Mouse (Mus musculus) midbrain, embryonic 14.5 days (tissue): ENCODE measurements around the gene Sub1. TPM values are rescaled to one million over a fixed set of nuclear protein-coding genes. Genes with fewer than 3 reads are reported as not detected.

Source experiments
- ATAC-seq: fragments of 200-750 bp; cut with Nextera tagmentation; 2 replicates; pipeline ENCODE4 v1.8.0; 2017; ENCODE audit warnings: moderate number of reproducible peaks, moderate library complexity; ENCODE audit not compliant: low FRiP score, low TSS enrichment
- DNase-seq: peaks from one replicate; pipeline ENCODE4 v3.0.0-alpha.2; 2015
- H3K27ac ChIP-seq: fragments of 300-500 bp; sonication (generic); replicated peaks from 2 replicates; pipeline ENCODE4 v1.5.1; 2014; ENCODE audit warnings: mild to moderate bottlenecking, low read depth, low read length, moderate library complexity
- H3K27me3 ChIP-seq: fragments of 300-500 bp; sonication (generic); 2 replicates; pipeline ENCODE4 v1.6.1; 2014; ENCODE audit warnings: low read length, control low read depth, mixed read lengths; ENCODE audit not compliant: control insufficient read depth, insufficient read depth
- H3K36me3 ChIP-seq: fragments of 300-500 bp; sonication (generic); 2 replicates; pipeline ENCODE4 v1.6.1; 2014; ENCODE audit warnings: low read length, control low read depth; ENCODE audit not compliant: control insufficient read depth, insufficient read depth
- H3K4me1 ChIP-seq: fragments of 300-500 bp; sonication (generic); 2 replicates; pipeline ENCODE4 v1.6.1; 2014; ENCODE audit warnings: mild to moderate bottlenecking, antibody characterized with exemption, low read length, control low read depth; ENCODE audit not compliant: control insufficient read depth, insufficient read depth
- H3K4me2 ChIP-seq: fragments of 300-500 bp; sonication (generic); 2 replicates; pipeline ENCODE4 v1.6.1; 2014; ENCODE audit warnings: mild to moderate bottlenecking, low read length, moderate library complexity
- H3K4me3 ChIP-seq: fragments of 300-500 bp; sonication (generic); replicated peaks from 2 replicates; pipeline ENCODE4 v1.5.1; 2014; ENCODE audit warnings: low read depth, low read length
- H3K9ac ChIP-seq: fragments of 300-500 bp; sonication (generic); replicated peaks from 2 replicates; pipeline ENCODE4 v1.6.1; 2014; ENCODE audit warnings: mild to moderate bottlenecking, low read length, moderate library complexity
- H3K9me3 ChIP-seq: fragments of 300-500 bp; sonication (generic); 2 replicates; pipeline ENCODE4 v1.6.1; 2016; ENCODE audit warnings: low read length, control low read depth, mixed read lengths; ENCODE audit not compliant: control insufficient read depth
- WGBS: fragments of 180-500 bp; shearing (Covaris S2); extraction: QIAGEN DNeasy Blood & Tissue Kit; methylation state at CpG from one replicate; pipeline ENCODE4 v1.1.7; 2014; 5-methylcytosine and 5-hydroxymethylcytosine counted together
- polyA plus RNA-seq: library from polyadenylated mRNA; unstranded; fragments of >200 nt; fragmentation: Nextera tagmentation; extraction: Ambion mirVana; gene quantifications from 2 replicates; pipeline ENCODE4 v1.2.1, GENCODE M21; 2014

Sub1 gene
- polyA plus RNA-seq, result 527 and 572 TPM in 2 replicates

GRCm38 (mm10) chr15:11996883-11997282 lies at the start of gene Sub1:
TSS of gene Sub1 (minus strand) at chr15:11996983.
- DNase-seq (no peak), ATAC-seq (no peak)
- 92% methylated on average over 7 of the region's 7 CpGs for WGBS
- Histone ChIP-seq H3K4me1 (peaks cover 20% of the 10 kb centered on the region), H3K4me3 (peak within 1 kb of the TSS; percentile 99), H3K9ac (peak within 1 kb of the TSS; percentile 88), H3K36me3 (peaks cover 15% of the 10 kb centered on the region), H3K4me2 (peak within 1 kb of the TSS; percentile 49), H3K9me3 (no peaks in the 10 kb centered on the region), H3K27me3 (no peaks in the 10 kb centered on the region), H3K27ac (peak within 1 kb of the TSS; percentile 87)

- no peak overlapping the region for H3K4me2 ChIP-seq
- H3K27me3 ChIP-seq, result no peaks in the 10 kb centered on the region
- H3K4me3 ChIP-seq, result no peak overlapping the region
- peak; percentile 34 for DNase-seq
- H3K36me3 ChIP-seq, result no peaks in the 10 kb centered on the region
- ATAC-seq, result peak; percentile 9; the same call in 1 of the 2 replicates
- 58% methylated on average over 5 of the region's 5 CpGs for WGBS
- no peak overlapping the region for H3K9ac ChIP-seq
- H3K9me3 ChIP-seq, result no peaks in the 10 kb centered on the region
- H3K4me1 ChIP-seq, result peaks cover 18% of the 10 kb centered on the region
- 0 out of 2 replicates have a peak overlapping the region, but pooled peaks have one; percentile 70 for H3K27ac ChIP-seq
These were observed 43.6 kb upstream of the Sub1 start for GRCm38 (mm10) chr15:12040407-12040710.

GRCm38 (mm10) chr15:12039671-12040406 lies 43.1 kb upstream of the Sub1 start:
- Histone ChIP-seq H3K4me2 (peak overlapping the region; percentile 32), H3K36me3 (no peaks in the 10 kb centered on the region), H3K4me3 (no peak overlapping the region), H3K27ac (peak overlapping the region; percentile 70), H3K27me3 (no peaks in the 10 kb centered on the region), H3K9me3 (no peaks in the 10 kb centered on the region), H3K4me1 (peaks cover 18% of the 10 kb centered on the region), H3K9ac (no peak overlapping the region)
- DNase-seq, result peak; percentile 70
- ATAC-seq, result peak; percentile 65
- 46% methylated on average over 15 of the region's 15 CpGs for WGBS

- WGBS, result 49% methylated on average over 10 of the region's 10 CpGs
- peak overlapping the region; percentile 70 for H3K27ac ChIP-seq
- no peaks in the 10 kb centered on the region for H3K9me3 ChIP-seq
- H3K4me2 ChIP-seq, result peak overlapping the region; percentile 32
- ATAC-seq (peak; percentile 54), DNase-seq (peak; percentile 68)
- no peaks in the 10 kb centered on the region for H3K36me3 ChIP-seq
- H3K4me1 ChIP-seq, result peaks cover 18% of the 10 kb centered on the region
- H3K4me3 ChIP-seq, result no peak overlapping the region
- H3K9ac ChIP-seq, result no peak overlapping the region
- H3K27me3 ChIP-seq, result no peaks in the 10 kb centered on the region
These were observed 42.5 kb upstream of the Sub1 start for GRCm38 (mm10) chr15:12039256-12039655.

- H3K9me3 ChIP-seq, result no peaks in the 10 kb centered on the region
- no peaks in the 10 kb centered on the region for H3K27me3 ChIP-seq
- ATAC-seq (no peak), DNase-seq (no peak)
- no peaks in the 10 kb centered on the region for H3K36me3 ChIP-seq
- H3K4me2 ChIP-seq, result no peak overlapping the region
- no peak overlapping the region for H3K27ac ChIP-seq
- no peak overlapping the region for H3K4me3 ChIP-seq
- peaks cover 18% of the 10 kb centered on the region for H3K4me1 ChIP-seq
- WGBS, result 79% methylated on average over 10 of the region's 10 CpGs
- H3K9ac ChIP-seq, result no peak overlapping the region
These were observed 41.3 kb upstream of the Sub1 start for GRCm38 (mm10) chr15:12037866-12038625.

- WGBS, result 63% methylated on average over 7 of the region's 7 CpGs
- no peak overlapping the region for H3K4me3 ChIP-seq
- H3K9me3 ChIP-seq, result no peaks in the 10 kb centered on the region
- H3K4me1 ChIP-seq, result peaks cover 18% of the 10 kb centered on the region
- DNase-seq, result no peak
- no peaks in the 10 kb centered on the region for H3K27me3 ChIP-seq
- H3K4me2 ChIP-seq, result no peak overlapping the region
- H3K27ac ChIP-seq, result no peak overlapping the region
- no peak for ATAC-seq
- no peak overlapping the region for H3K9ac ChIP-seq
- H3K36me3 ChIP-seq, result no peaks in the 10 kb centered on the region
These were observed 40.4 kb upstream of the Sub1 start for GRCm38 (mm10) chr15:12037217-12037616.

GRCm38 (mm10) chr15:12036675-12037074 lies 39.9 kb upstream of the Sub1 start:
- Histone ChIP-seq H3K4me1 (peaks cover 18% of the 10 kb centered on the region), H3K36me3 (no peaks in the 10 kb centered on the region), H3K4me3 (no peak overlapping the region), H3K4me2 (no peak overlapping the region), H3K9me3 (no peaks in the 10 kb centered on the region), H3K27me3 (no peaks in the 10 kb centered on the region), H3K9ac (no peak overlapping the region), H3K27ac (no peak overlapping the region)
- WGBS, result 81% methylated on average over 5 of the region's 5 CpGs
- DNase-seq, result no peak
- ATAC-seq, result no peak

- Histone ChIP-seq H3K9ac (no peak overlapping the region), H3K36me3 (no peaks in the 10 kb centered on the region), H3K27me3 (no peaks in the 10 kb centered on the region), H3K27ac (no peak overlapping the region), H3K9me3 (no peaks in the 10 kb centered on the region), H3K4me1 (peaks cover 3% of the 10 kb centered on the region), H3K4me2 (no peak overlapping the region), H3K4me3 (no peak overlapping the region)
- no peak for DNase-seq
- 80% methylated on average over 4 of the region's 4 CpGs for WGBS
- ATAC-seq, result no peak
These were observed 37.5 kb upstream of the Sub1 start for GRCm38 (mm10) chr15:12034317-12034716.

GRCm38 (mm10) chr15:12033155-12033554 lies 36.4 kb upstream of the Sub1 start:
- no peak for ATAC-seq
- H3K9me3 ChIP-seq, result no peaks in the 10 kb centered on the region

More at GRCm38 (mm10) chr15:12033155-12033554, 36.4 kb upstream of the Sub1 start:
- H3K36me3 ChIP-seq, result no peaks in the 10 kb centered on the region
- no peaks in the 10 kb centered on the region for H3K27me3 ChIP-seq
- DNase-seq, result no peak
- no peak overlapping the region for H3K4me2 ChIP-seq
- H3K4me1 ChIP-seq, result no peaks in the 10 kb centered on the region
- H3K4me3 ChIP-seq, result no peak overlapping the region
- no peak overlapping the region for H3K27ac ChIP-seq
- H3K9ac ChIP-seq, result no peak overlapping the region
